Mouse (Mus musculus): ENCODE results near the gene Ptms. TPM values are rescaled to one million over a fixed set of nuclear protein-coding genes. Genes with fewer than 3 reads are reported as not detected.
A peak's percentile ranks its signal among the peaks of the same experiment; 100 is the strongest.

The Ptms gene
- polyA plus RNA-seq (2012; ENCODE audit: insufficient read depth, insufficient read length, missing spikeins), result 949 and 1,236 TPM in 2 replicates

- H3K4me1 ChIP-seq (ENCODE audit: control insufficient read depth, insufficient read depth, insufficient read length, low read length), result peaks cover 10% of the 10 kb centered on the region
- peak within 1 kb of the TSS; percentile 99 for H3K27ac ChIP-seq (replicated peaks; ENCODE audit: low read depth, low read length)
- H3K4me3 ChIP-seq (ENCODE audit: insufficient read depth, low read depth, low read length), result peak within 1 kb of the TSS; percentile 73
Observed at GRCm38 (mm10) chr6:124919695-124920317, at the start of gene Ptms. Gene Ptms (minus strand): TSS chr6:124920103.

GRCm38 (mm10) chr6:124967766-124968165 lies 47.9 kb upstream of the Ptms start:
- Histone ChIP-seq H3K4me3 (ENCODE audit: insufficient read depth, low read depth, low read length) (no peak overlapping the region), H3K4me1 (ENCODE audit: control insufficient read depth, insufficient read depth, insufficient read length, low read length) (peaks cover 6% of the 10 kb centered on the region), H3K27ac (replicated peaks; ENCODE audit: low read depth, low read length) (no peak overlapping the region)

- Histone ChIP-seq H3K4me3 (ENCODE audit: insufficient read depth, low read depth, low read length) (no peak overlapping the region), H3K27ac (replicated peaks; ENCODE audit: low read depth, low read length) (no peak overlapping the region), H3K4me1 (ENCODE audit: control insufficient read depth, insufficient read depth, insufficient read length, low read length) (peaks cover 6% of the 10 kb centered on the region)
Observed at GRCm38 (mm10) chr6:124966466-124967118, 46.7 kb upstream of the Ptms start.

- Histone ChIP-seq H3K4me1 (ENCODE audit: control insufficient read depth, insufficient read depth, insufficient read length, low read length) (peaks cover 6% of the 10 kb centered on the region), H3K4me3 (ENCODE audit: insufficient read depth, low read depth, low read length) (peak overlapping the region; percentile 96), H3K27ac (replicated peaks; ENCODE audit: low read depth, low read length) (peak overlapping the region; percentile 85)
Observed at GRCm38 (mm10) chr6:124965747-124966146, 45.8 kb upstream of the Ptms start.

GRCm38 (mm10) chr6:124965088-124965719 lies 45.3 kb upstream of the Ptms start, which contains the start of gene Cops7a:
Gene Cops7a (minus strand): TSS chr6:124965538.
- Histone ChIP-seq H3K27ac (replicated peaks; ENCODE audit: low read depth, low read length) (peak within 1 kb of the TSS; percentile 92), H3K4me3 (ENCODE audit: insufficient read depth, low read depth, low read length) (peak within 1 kb of the TSS; percentile 96), H3K4me1 (ENCODE audit: control insufficient read depth, insufficient read depth, insufficient read length, low read length) (peaks cover 6% of the 10 kb centered on the region)

- peak overlapping the region; percentile 96 for H3K4me3 ChIP-seq (ENCODE audit: insufficient read depth, low read depth, low read length)
- peak overlapping the region; percentile 92; the same call in 1 of the 2 replicates for H3K27ac ChIP-seq (replicated peaks; ENCODE audit: low read depth, low read length)
- peaks cover 6% of the 10 kb centered on the region for H3K4me1 ChIP-seq (ENCODE audit: control insufficient read depth, insufficient read depth, insufficient read length, low read length)
Observed at GRCm38 (mm10) chr6:124964638-124965037, 44.7 kb upstream of the Ptms start.

DNA sequence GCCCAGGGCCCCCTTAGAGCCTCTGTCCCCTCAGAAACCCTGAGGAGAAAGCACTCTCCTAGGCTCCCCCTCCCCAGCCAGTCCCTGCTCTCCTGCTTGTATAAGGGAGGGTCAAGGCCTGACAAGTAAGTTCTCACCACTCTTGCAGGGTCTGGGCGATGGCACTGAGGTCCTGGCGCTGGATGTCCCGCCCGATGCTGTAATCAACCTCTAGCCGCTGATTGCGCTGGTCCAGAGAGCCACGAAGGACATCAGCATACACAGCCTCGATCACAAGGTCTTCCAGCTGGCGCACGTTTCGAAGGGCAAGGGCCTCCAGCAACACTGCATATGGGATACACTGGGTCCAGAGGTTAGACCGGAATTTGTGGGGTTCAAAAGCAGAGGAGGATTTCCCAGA lies 41.1 kb upstream of the Ptms start:
- Histone ChIP-seq H3K4me3 (ENCODE audit: insufficient read depth, low read depth, low read length) (no peak overlapping the region), H3K27ac (replicated peaks; ENCODE audit: low read depth, low read length) (no peak overlapping the region), H3K4me1 (ENCODE audit: control insufficient read depth, insufficient read depth, insufficient read length, low read length) (peaks cover 6% of the 10 kb centered on the region)

DNA sequence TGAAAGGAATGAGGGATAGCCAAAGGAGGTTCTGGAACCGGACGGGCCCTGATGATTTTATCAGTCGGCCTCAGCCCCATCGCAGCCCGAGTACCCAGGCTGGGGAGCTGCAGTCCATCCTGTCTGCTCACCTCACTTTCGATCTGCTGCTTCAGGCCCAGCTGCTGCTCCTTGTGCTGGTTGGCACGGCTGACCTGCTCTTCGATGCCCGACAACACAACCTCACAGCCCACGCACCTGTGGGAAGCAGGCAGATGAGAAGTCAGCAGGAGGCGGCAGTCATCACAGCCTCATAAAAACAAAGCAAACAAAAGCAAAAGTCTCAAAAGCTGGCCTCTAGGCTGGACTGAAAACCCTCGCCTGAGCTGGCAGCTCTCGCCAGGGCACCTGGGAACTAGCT lies 40.1 kb upstream of the Ptms start:
- peaks cover 5% of the 10 kb centered on the region for H3K4me1 ChIP-seq (ENCODE audit: control insufficient read depth, insufficient read depth, insufficient read length, low read length)
- no peak overlapping the region for H3K27ac ChIP-seq (replicated peaks; ENCODE audit: low read depth, low read length)
- no peak overlapping the region for H3K4me3 ChIP-seq (ENCODE audit: insufficient read depth, low read depth, low read length)

- no peak overlapping the region for H3K27ac ChIP-seq (replicated peaks; ENCODE audit: low read depth, low read length)
- no peak overlapping the region for H3K4me3 ChIP-seq (ENCODE audit: insufficient read depth, low read depth, low read length)
- no peaks in the 10 kb centered on the region for H3K4me1 ChIP-seq (ENCODE audit: control insufficient read depth, insufficient read depth, insufficient read length, low read length)
Observed at GRCm38 (mm10) chr6:124958127-124958526, 38.2 kb upstream of the Ptms start.

GRCm38 (mm10) chr6:124955212-124955611 lies 35.3 kb upstream of the Ptms start:
- no peaks in the 10 kb centered on the region for H3K4me1 ChIP-seq (ENCODE audit: control insufficient read depth, insufficient read depth, insufficient read length, low read length)
- H3K27ac ChIP-seq (replicated peaks; ENCODE audit: low read depth, low read length), result no peak overlapping the region
- no peak overlapping the region for H3K4me3 ChIP-seq (ENCODE audit: insufficient read depth, low read depth, low read length)

GRCm38 (mm10) chr6:124953991-124954715 lies 34.2 kb upstream of the Ptms start:
- Histone ChIP-seq H3K4me3 (ENCODE audit: insufficient read depth, low read depth, low read length) (no peak overlapping the region), H3K4me1 (ENCODE audit: control insufficient read depth, insufficient read depth, insufficient read length, low read length) (no peaks in the 10 kb centered on the region), H3K27ac (replicated peaks; ENCODE audit: low read depth, low read length) (no peak overlapping the region)

DNA sequence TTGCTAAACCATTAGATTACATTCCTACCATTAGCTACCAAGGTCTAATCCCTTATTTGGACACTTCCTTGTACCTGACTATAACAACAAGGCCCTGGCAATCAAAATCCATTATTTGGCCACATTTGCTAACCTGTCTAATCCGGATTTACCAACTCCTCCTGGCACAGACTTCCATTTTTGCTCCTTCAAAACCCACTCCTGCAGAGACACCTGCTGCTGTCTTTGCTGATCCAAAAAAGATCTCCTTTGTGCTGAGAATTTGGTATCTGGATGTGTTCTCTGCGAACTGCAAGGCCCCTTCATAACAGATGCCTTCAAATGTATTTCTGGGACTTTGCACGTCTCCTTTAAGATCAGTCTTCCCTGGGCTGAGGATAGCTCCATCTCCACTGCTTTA lies 23.6 kb upstream of the Ptms start:
- H3K27ac ChIP-seq (replicated peaks; ENCODE audit: low read depth, low read length), result no peak overlapping the region
- no peaks in the 10 kb centered on the region for H3K4me1 ChIP-seq (ENCODE audit: control insufficient read depth, insufficient read depth, insufficient read length, low read length)
- no peak overlapping the region for H3K4me3 ChIP-seq (ENCODE audit: insufficient read depth, low read depth, low read length)

DNA sequence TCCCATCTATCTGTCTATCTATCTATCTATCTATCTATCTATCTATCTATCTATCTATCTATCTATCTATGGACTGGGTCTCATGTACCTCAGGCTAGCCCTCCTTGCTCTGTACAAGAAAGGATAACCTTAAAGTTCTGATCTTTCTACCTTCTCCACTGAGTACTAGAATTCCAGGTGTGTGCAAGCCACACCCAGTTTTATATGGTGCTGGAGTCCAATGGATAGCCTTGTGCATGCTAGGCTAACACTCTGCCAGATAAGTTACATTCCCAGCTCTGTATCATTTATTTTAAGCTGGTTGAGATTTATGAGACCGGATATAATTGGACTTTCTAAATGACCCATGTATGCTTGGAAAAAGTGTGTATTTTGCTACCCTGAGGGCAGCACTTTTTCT lies 21.8 kb upstream of the Ptms start:
- Histone ChIP-seq H3K27ac (replicated peaks; ENCODE audit: low read depth, low read length) (no peak overlapping the region), H3K4me3 (ENCODE audit: insufficient read depth, low read depth, low read length) (no peak overlapping the region), H3K4me1 (ENCODE audit: control insufficient read depth, insufficient read depth, insufficient read length, low read length) (no peaks in the 10 kb centered on the region)

DNA sequence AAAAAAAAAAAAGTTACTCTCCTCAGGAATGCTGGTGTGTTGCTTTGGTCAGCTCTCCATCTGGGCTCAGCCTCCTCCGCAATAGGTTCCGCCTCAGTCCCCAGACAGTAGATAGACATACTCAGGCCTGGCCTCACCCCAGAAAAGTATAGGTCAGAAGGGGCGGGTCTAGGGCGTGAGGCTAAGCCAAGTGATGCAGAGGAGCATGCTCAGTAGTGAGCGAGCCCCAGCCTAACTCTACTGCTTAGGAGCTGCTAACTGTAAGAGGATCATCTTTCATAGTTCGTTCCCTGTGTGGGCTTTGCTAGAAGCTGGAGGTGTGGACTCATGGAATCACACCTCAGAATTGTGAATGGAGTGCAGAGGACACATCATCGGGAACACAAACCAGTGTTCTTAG lies 18.7 kb upstream of the Ptms start:
- Histone ChIP-seq H3K27ac (replicated peaks; ENCODE audit: low read depth, low read length) (no peak overlapping the region), H3K4me1 (ENCODE audit: control insufficient read depth, insufficient read depth, insufficient read length, low read length) (0 out of 2 replicates have a peak, but pooled peaks cover 2% of the 10 kb centered on the region)

DNA sequence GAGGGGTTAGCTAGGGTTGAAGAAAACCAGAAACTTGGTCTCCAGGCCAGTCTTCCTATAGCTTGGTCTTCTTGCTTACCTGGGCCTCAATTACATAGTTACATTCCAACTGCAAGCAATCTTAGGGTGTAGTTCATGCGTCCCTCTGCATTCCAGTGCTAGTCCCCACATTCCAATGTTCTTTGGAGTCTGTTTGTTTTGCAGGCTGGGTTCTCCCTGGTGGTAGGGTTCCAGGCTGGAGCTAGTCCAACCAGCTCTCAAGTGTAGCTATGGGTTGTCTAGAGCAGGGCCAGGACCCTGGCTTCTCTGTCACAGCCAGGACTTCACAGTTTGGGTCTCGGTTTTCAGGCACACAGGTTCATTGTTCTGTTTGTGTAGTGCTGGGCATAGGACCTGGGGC lies 17.6 kb upstream of the Ptms start:
- Histone ChIP-seq H3K4me1 (ENCODE audit: control insufficient read depth, insufficient read depth, insufficient read length, low read length) (peaks cover 5% of the 10 kb centered on the region; the same call in 1 of the 2 replicates), H3K27ac (replicated peaks; ENCODE audit: low read depth, low read length) (no peak overlapping the region), H3K4me3 (ENCODE audit: insufficient read depth, low read depth, low read length) (no peak overlapping the region)

More for the DNA sequence above, 18.7 kb upstream of the Ptms start:
- no peak overlapping the region for H3K4me3 ChIP-seq (ENCODE audit: insufficient read depth, low read depth, low read length)
